In the genomic region with DNA sequence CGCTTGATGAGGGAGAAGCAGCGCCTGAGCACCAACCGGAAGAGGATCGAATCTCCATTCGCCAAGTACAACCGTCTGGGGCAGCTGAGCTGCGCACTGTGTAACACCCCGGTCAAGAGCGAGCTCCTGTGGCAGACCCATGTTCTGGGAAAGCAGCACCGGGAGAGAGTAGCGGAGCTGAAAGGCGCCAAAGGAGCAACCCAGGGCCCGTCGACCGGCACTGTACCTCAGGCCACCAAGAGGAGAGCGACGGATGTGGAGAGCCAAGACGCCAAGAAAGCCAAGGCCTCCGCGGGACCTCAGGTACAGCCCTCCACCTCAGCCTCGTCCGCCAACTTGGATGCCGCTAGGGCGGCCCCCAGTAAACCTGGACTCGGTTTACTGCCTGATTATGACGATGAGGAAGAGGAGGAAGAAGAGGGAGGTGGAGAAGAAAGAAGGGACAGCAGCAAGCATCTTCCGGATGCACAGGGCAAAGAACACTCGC, we compare ENCODE assay signal across 7 mouse cellular contexts. TPM values are rescaled to one million over a fixed set of nuclear protein-coding genes. Genes with fewer than 3 reads are reported as not detected.
DNase-seq lines count a peak whose midpoint lies in the region; ATAC-seq and TF ChIP-seq lines count a peak whose summit lies in the region.

No protein-coding gene starts in this region.

- no peak for TF ChIP-seq CTCF in testis, adult 2 months (IDR thresholded peaks at IDR 0.05; ENCODE audit: control insufficient read depth, insufficient read depth, insufficient replicate concordance, low read depth, low read length)
- no peak for TF ChIP-seq CTCF in liver, embryonic 14.5 days (IDR thresholded peaks at IDR 0.05; ENCODE audit: low read depth)

- TF ChIP-seq POLR2A in testis, adult 2 months (IDR thresholded peaks at IDR 0.05; ENCODE audit: control insufficient read depth, low read depth, low read length): no peak

- H3K9ac ChIP-seq in forebrain, embryonic 13.5 days: peak overlapping the region; percentile 82
- peak overlapping the region; percentile 88 for H3K9ac ChIP-seq in liver, embryonic 14.5 days (replicated peaks)

- H3K4me3 ChIP-seq in testis, adult 2 months (ENCODE audit: control insufficient read depth, low read depth, low read length): peak overlapping the region; percentile 98
- peak overlapping the region; percentile 84 for H3K4me3 ChIP-seq in forebrain, embryonic 13.5 days
- H3K4me3 ChIP-seq in liver, embryonic 14.5 days (ENCODE audit: insufficient read depth in 1 of 2, low read depth in 2 of 2, low read length in 2 of 2): peak overlapping the region; percentile 86 to 92

- H3K9me3 ChIP-seq in forebrain, embryonic 13.5 days (replicated peaks): no peaks in the 10 kb centered on the region
- no peaks in the 10 kb centered on the region for H3K9me3 ChIP-seq in liver, embryonic 14.5 days (ENCODE audit: control insufficient read depth, low read length)

- no peak for DNase-seq in testis, postnatal 10 days (ENCODE audit: low spot score)
- no peak for DNase-seq in liver, embryonic 14.5 days (ENCODE audit: low read depth in 3 of 3, low spot score in 3 of 3)
- DNase-seq in cerebellum, postnatal 25 days: no peak
- no peak for DNase-seq in adrenal gland, postnatal 4 days (ENCODE audit: low spot score in 2 of 2)
- DNase-seq in urinary bladder, postnatal 10 days (ENCODE audit: low spot score): no peak

- H3K27me3 ChIP-seq in testis, adult 2 months (ENCODE audit: control insufficient read depth, insufficient read depth, low read length): no peaks in the 10 kb centered on the region
- H3K27me3 ChIP-seq in forebrain, embryonic 13.5 days: no peaks in the 10 kb centered on the region
- no peaks in the 10 kb centered on the region for H3K27me3 ChIP-seq in liver, embryonic 14.5 days (ENCODE audit: control insufficient read depth, insufficient read depth, low read length)

- H3K27ac ChIP-seq in testis, adult 2 months (ENCODE audit: control insufficient read depth, insufficient read depth, low read depth, low read length): peak overlapping the region; percentile 97
- peak overlapping the region; percentile 70 for H3K27ac ChIP-seq in forebrain, embryonic 13.5 days
- H3K27ac ChIP-seq in liver, embryonic 14.5 days: peak overlapping the region; percentile 66

- H3K4me2 ChIP-seq in forebrain, embryonic 13.5 days: peak overlapping the region; percentile 99
- peak overlapping the region; percentile 97 for H3K4me2 ChIP-seq in liver, embryonic 14.5 days (ENCODE audit: low read depth)

- WGBS in forebrain, embryonic 13.5 days: 1% methylated on average over 28 of the region's 28 CpGs
- under 1% methylated on average over 28 of the region's 28 CpGs for WGBS in liver, embryonic 14.5 days (ENCODE audit: insufficient replicate concordance)

- H3K36me3 ChIP-seq in testis, adult 2 months (ENCODE audit: control insufficient read depth, insufficient read depth, low read length): no peaks in the 10 kb centered on the region
- H3K36me3 ChIP-seq in forebrain, embryonic 13.5 days (ENCODE audit: poor library complexity, severe bottlenecking): peaks cover 6% of the 10 kb centered on the region
- peaks cover 7% of the 10 kb centered on the region; the same call in 1 of the 2 replicates for H3K36me3 ChIP-seq in liver, embryonic 14.5 days (replicated peaks; ENCODE audit: control insufficient read depth, insufficient read depth, low read depth)

- H3K4me1 ChIP-seq in testis, adult 2 months (ENCODE audit: control insufficient read depth, insufficient read depth, low read length): peaks cover 8% of the 10 kb centered on the region
- peaks cover 29% of the 10 kb centered on the region for H3K4me1 ChIP-seq in forebrain, embryonic 13.5 days
- peaks cover 10 to 18% of the 10 kb centered on the region in 2 experiments for H3K4me1 ChIP-seq in liver, embryonic 14.5 days (replicated peaks; ENCODE audit: control insufficient read depth in 2 of 2, insufficient read depth in 2 of 2, low read length in 1 of 2)

- peak; percentile 77 for ATAC-seq in forebrain, embryonic 13.5 days
- ATAC-seq in liver, embryonic 14.5 days (ENCODE audit: insufficient read depth): peak; percentile 62

- TF ChIP-seq EP300 in liver, embryonic 14.5 days (IDR thresholded peaks at IDR 0.05; ENCODE audit: low read depth): no peak

RNA-seq across cellular contexts. Expression of a gene that starts 0.3 kb away (rescaled TPM):
- 14.0 and 18.1 TPM in 2 replicates for polyA plus RNA-seq in testis, adult 2 months (2012; rRNA removed)
- polyA plus RNA-seq in forebrain, embryonic 13.5 days (2015; fragmentation: Nextera tagmentation; extraction: Ambion mirVana): 34.8 and 38.1 TPM in 2 replicates
- polyA plus RNA-seq in liver, embryonic 14.5 days (2012; rRNA removed): 6.3 and 10.5 TPM in 2 replicates
- 15.1 and 15.5 TPM in 2 replicates for polyA plus RNA-seq in liver, embryonic 14.5 days (2014; fragmentation: Nextera tagmentation; extraction: Ambion mirVana)
- 10 to 100 TPM; 22.2 to 22.6 TPM for total RNA-seq in adrenal gland, postnatal 4 days (2021)

RNA-seq across cellular contexts. Expression of a gene that starts 0.4 kb away (rescaled TPM):
- 89.2 and 95.6 TPM in 2 replicates for polyA plus RNA-seq in testis, adult 2 months (2012; rRNA removed)
- polyA plus RNA-seq in forebrain, embryonic 13.5 days (2015; fragmentation: Nextera tagmentation; extraction: Ambion mirVana): 0.18 and 0.42 TPM in 2 replicates
- 0.08 and 0.09 TPM in 2 replicates for polyA plus RNA-seq in liver, embryonic 14.5 days (2012; rRNA removed)
- polyA plus RNA-seq in liver, embryonic 14.5 days (2014; fragmentation: Nextera tagmentation; extraction: Ambion mirVana): 0.13 and 0.27 TPM in 2 replicates
- 1 to 10 TPM in 1 of 2 experiments, under 1 TPM in 1; 0.53 to 1.0 TPM for total RNA-seq in adrenal gland, postnatal 4 days (2021)

RNA-seq across cellular contexts. Expression of a gene that starts 16.4 kb away (rescaled TPM):
- polyA plus RNA-seq in testis, adult 2 months (2012; rRNA removed): 107 and 120 TPM in 2 replicates
- polyA plus RNA-seq in forebrain, embryonic 13.5 days (2015; fragmentation: Nextera tagmentation; extraction: Ambion mirVana): 31.4 and 35.9 TPM in 2 replicates
- 6.3 and 6.5 TPM in 2 replicates for polyA plus RNA-seq in liver, embryonic 14.5 days (2012; rRNA removed)
- polyA plus RNA-seq in liver, embryonic 14.5 days (2014; fragmentation: Nextera tagmentation; extraction: Ambion mirVana): 8.3 and 10.3 TPM in 2 replicates
- total RNA-seq in adrenal gland, postnatal 4 days (2021): 10 to 100 TPM; 31.5 to 34.9 TPM

Comparison
In these comparisons a context has a peak if more than half of its experiments do, and no peak if none do; other contexts are left out.
1. RNA of a gene that starts 0.4 kb away (polyA plus RNA-seq): 89.2 to 95.6 TPM in testis, adult 2 months; 0.08 to 0.27 TPM in liver, embryonic 14.5 days and 0.18 to 0.42 TPM in forebrain, embryonic 13.5 days; every median in the first group is over 10 times any median in the second.
2. Peak in every context shown above with its lines, with median percentiles within 50 percentile points of each other: H3K27ac ChIP-seq and H3K4me3 ChIP-seq.